Mouse (Mus musculus): ENCODE data around the gene Nnat.

Nnat gene

GRCm38 (mm10) chr2:157605025-157605675 lies 45.3 kb downstream of the Nnat start:
- DNase-seq (ENCODE audit: low read depth, low spot score) = peak; percentile 66

GRCm38 (mm10) chr2:157607542-157608236 lies 47.8 kb downstream of the Nnat start:
- peak; percentile 16 for DNase-seq (ENCODE audit: low read depth, low spot score)

- DNase-seq (ENCODE audit: low read depth, low spot score) = no peak
These were observed 51.9 kb downstream of the Nnat start for GRCm38 (mm10) chr2:157611735-157612134.
